Mouse (Mus musculus) cortical plate, adult 2 months (tissue): ENCODE results near the gene Sgms2.

Experiments used
- CTCF ChIP-seq: fragments of 200-500 bp; IDR thresholded peaks from 2 replicates; pipeline ENCODE4 v1.5.1; 2011; ENCODE audit warnings: mild to moderate bottlenecking, control low read depth, low read length; ENCODE audit not compliant: insufficient read depth; ENCODE audit errors: extremely low read depth
- POLR2A ChIP-seq: fragments of 200-500 bp; IDR thresholded peaks from 2 replicates; pipeline ENCODE4 v1.6.1; 2011; ENCODE audit warnings: mild to moderate bottlenecking, low read length, control low read depth; ENCODE audit not compliant: insufficient read depth; ENCODE audit errors: extremely low read depth

GRCm38 (mm10) chr3:131336629-131337028 lies 154.6 kb downstream of the Sgms2 start:
- TF ChIP-seq POLR2A, result no peak
- TF ChIP-seq CTCF, result no peak
